Mouse (Mus musculus): ENCODE results near the gene Car8. TPM values are rescaled to one million over a fixed set of nuclear protein-coding genes. Genes with fewer than 3 reads are reported as not detected.
A peak's percentile ranks its signal among the peaks of the same experiment; 100 is the strongest.

The Car8 gene
- polyA plus RNA-seq (2015; fragmentation: Nextera tagmentation; extraction: Ambion mirVana): 5.4 and 7.5 TPM in 2 replicates

DNA sequence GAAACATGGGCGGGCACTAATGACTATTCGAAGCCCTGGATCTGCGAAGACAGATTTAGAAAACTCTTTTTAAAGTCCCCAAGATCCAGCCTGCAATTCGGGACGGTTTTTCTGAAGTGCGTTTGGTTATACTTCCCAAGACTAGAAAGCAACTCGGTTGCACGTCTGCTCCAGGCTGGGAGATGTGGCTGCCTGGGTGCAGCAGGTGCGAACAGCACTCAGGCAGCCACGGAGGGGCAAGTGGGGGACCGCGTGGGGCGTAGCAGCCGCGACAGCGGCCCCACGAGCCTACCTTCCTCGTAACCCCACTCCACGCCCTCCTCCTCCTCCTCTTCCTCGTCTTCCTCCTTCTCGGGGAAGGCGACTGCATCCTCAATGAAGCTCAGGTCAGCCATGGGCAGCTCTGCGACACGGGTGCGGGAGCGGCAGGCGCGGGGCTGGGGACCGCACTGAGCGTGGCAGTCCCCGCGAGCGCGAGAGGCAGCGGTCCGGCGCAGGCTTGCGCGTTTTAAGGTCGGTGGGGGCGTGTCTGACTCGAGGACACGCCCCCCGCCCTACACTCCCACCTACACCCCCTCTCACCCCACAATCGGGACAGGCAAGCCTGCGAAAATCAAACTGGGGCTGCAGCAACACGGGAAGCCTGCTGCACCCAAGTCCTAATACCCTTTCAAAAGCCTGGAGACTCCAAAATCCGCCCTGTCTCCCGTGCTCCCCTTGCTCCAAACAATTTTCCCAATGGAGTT lies at the start of gene Car8:
TSS of gene Car8 (minus strand) at position 482 of the 746 bp plus-strand sequence.
- ATAC-seq (ENCODE audit: insufficient read depth): peak; percentile 77
- peak within 1 kb of the TSS; percentile 39; the same call in 1 of the 2 replicates for H3K9ac ChIP-seq
- H3K4me2 ChIP-seq: peak within 1 kb of the TSS; percentile 66
- WGBS (ENCODE audit: insufficient replicate concordance): 2% methylated on average over 49 of the region's 49 CpGs
- H3K27me3 ChIP-seq: peaks cover 18% of the 10 kb centered on the region
- peak within 1 kb of the TSS; percentile 51; the same call in 1 of the 2 replicates for H3K27ac ChIP-seq (replicated peaks)
- H3K4me1 ChIP-seq (replicated peaks): no peaks in the 10 kb centered on the region
- no peaks in the 10 kb centered on the region for H3K36me3 ChIP-seq (replicated peaks)
- no peaks in the 10 kb centered on the region for H3K9me3 ChIP-seq (replicated peaks)
- peak within 1 kb of the TSS; percentile 56 for H3K4me3 ChIP-seq (replicated peaks)

DNA sequence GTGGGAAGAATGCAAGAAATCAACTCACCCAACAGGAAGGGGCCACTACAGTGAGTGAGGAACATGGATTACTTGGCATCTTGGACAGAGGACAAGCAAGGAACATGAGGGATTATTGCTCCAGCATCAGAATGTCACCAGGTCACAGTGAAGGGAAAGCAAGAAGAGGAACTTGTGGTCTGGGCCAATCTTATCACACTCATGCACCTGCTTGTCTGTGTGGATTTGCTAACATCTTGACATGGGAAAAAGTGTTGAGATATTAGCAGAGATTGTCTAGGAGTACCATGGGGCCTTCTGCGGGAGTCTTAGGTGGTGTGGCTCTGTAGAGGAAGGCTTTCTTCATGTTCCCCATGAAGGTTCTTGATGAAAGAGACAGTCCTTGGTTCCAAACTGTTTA lies 46.1 kb upstream of the Car8 start:
- H3K4me1 ChIP-seq (replicated peaks): no peaks in the 10 kb centered on the region
- no peak overlapping the region for H3K27ac ChIP-seq (replicated peaks)
- H3K4me3 ChIP-seq (replicated peaks): no peak overlapping the region
- no peak for ATAC-seq (ENCODE audit: insufficient read depth)
- no peaks in the 10 kb centered on the region for H3K36me3 ChIP-seq (replicated peaks)
- WGBS (ENCODE audit: insufficient replicate concordance): 15% methylated on average over 1 of the region's 1 CpGs
- H3K4me2 ChIP-seq: no peak overlapping the region
- H3K9me3 ChIP-seq (replicated peaks): no peaks in the 10 kb centered on the region
- H3K9ac ChIP-seq: no peak overlapping the region
- H3K27me3 ChIP-seq: no peaks in the 10 kb centered on the region

DNA sequence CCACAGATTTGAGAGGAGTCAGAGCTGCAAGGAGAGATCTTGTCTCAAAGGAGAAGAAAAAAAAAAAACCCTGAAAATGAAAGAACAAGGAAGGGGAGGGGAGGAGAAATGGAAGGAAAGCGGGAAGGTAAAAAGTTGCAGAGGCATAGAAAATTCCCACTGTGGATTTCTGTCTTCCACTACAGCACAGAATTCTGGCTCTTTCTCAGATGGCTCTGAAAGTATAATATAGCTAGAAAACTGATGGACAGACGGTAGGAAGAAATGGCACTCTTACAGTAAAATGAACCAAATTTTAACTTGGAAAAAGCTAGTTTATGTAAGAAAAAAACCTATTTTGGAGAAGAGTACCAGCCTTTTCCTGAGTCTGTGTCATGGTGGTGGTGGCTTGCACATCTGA lies 39.3 kb upstream of the Car8 start:
- 67% methylated on average over 2 of the region's 2 CpGs for WGBS (ENCODE audit: insufficient replicate concordance)
- Histone ChIP-seq H3K4me3 (replicated peaks) (no peak overlapping the region), H3K9me3 (replicated peaks) (no peaks in the 10 kb centered on the region), H3K27me3 (no peaks in the 10 kb centered on the region), H3K4me2 (no peak overlapping the region), H3K9ac (no peak overlapping the region), H3K36me3 (replicated peaks) (no peaks in the 10 kb centered on the region), H3K4me1 (replicated peaks) (no peaks in the 10 kb centered on the region), H3K27ac (replicated peaks) (no peak overlapping the region)
- no peak for ATAC-seq (ENCODE audit: insufficient read depth)

DNA sequence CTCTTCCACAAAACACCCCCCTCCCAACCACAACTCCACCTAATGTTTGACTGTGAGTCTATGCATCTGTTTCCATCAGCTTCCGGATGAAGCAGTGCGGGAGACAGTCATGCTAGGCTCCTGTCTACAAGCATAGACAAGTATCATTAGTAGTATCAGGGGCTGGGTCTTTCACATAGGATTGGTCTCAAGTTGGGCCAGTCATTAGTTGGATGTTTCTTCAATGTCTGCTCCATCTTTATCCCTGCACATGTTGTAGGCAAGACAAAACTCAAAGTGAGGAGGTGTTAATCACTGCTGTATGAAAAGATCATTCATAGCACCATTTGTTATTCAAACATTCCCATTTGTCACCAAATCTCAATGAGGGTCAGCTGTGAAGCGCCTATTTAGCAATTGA lies 11.0 kb upstream of the Car8 start:
- WGBS (ENCODE audit: insufficient replicate concordance): 68% methylated on average over 3 of the region's 3 CpGs
- ATAC-seq (ENCODE audit: insufficient read depth): no peak
- H3K9ac ChIP-seq: no peak overlapping the region
- H3K36me3 ChIP-seq (replicated peaks): no peaks in the 10 kb centered on the region
- no peaks in the 10 kb centered on the region for H3K4me1 ChIP-seq (replicated peaks)
- no peak overlapping the region for H3K27ac ChIP-seq (replicated peaks)
- no peaks in the 10 kb centered on the region for H3K27me3 ChIP-seq
- H3K4me3 ChIP-seq (replicated peaks): no peak overlapping the region
- no peak overlapping the region for H3K4me2 ChIP-seq
- H3K9me3 ChIP-seq (replicated peaks): no peaks in the 10 kb centered on the region

DNA sequence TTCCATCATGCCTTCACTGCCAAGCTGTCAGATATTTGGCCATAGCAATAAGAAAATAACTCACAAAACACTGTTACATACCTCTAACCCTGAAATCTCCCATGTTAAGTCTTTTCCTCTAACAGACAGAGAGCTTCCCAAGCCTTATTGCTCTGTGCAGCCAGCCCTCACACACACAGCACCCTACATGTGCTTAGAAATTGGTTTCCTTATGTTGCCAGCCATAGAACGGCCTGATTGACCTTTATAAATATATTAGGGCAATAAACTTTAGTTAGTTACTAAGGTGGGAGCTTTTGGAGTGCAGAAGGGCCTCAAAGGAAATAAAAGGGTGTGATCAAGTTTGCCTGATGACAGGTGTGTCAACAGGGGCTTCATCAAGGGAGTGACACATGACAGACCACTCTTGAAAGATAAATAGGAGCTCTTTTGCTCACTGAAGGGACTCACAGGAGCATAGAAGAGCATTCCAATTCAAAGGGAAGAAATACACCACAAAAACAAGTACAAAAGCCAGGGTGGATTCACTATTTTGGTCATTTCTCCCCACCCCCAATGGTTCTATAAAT lies 6.7 kb upstream of the Car8 start:
- no peak overlapping the region for H3K27ac ChIP-seq (replicated peaks)
- H3K9ac ChIP-seq: no peak overlapping the region
- WGBS (ENCODE audit: insufficient replicate concordance): 41% methylated on average over 1 of the region's 1 CpGs
- H3K36me3 ChIP-seq (replicated peaks): no peaks in the 10 kb centered on the region
- H3K4me3 ChIP-seq (replicated peaks): no peak overlapping the region
- no peak overlapping the region for H3K4me2 ChIP-seq
- no peak for ATAC-seq (ENCODE audit: insufficient read depth)
- H3K27me3 ChIP-seq: no peaks in the 10 kb centered on the region
- H3K4me1 ChIP-seq (replicated peaks): no peaks in the 10 kb centered on the region
- no peaks in the 10 kb centered on the region for H3K9me3 ChIP-seq (replicated peaks)

- H3K9ac ChIP-seq: no peak overlapping the region
- no peaks in the 10 kb centered on the region for H3K36me3 ChIP-seq (replicated peaks)
- no peak overlapping the region for H3K27ac ChIP-seq (replicated peaks)
- WGBS (ENCODE audit: insufficient replicate concordance): 50% methylated on average over 3 of the region's 3 CpGs
- ATAC-seq (ENCODE audit: insufficient read depth): no peak
- no peak overlapping the region for H3K4me2 ChIP-seq
- H3K4me1 ChIP-seq (replicated peaks): no peaks in the 10 kb centered on the region
- H3K9me3 ChIP-seq (replicated peaks): no peaks in the 10 kb centered on the region
- H3K27me3 ChIP-seq: no peaks in the 10 kb centered on the region
- H3K4me3 ChIP-seq (replicated peaks): no peak overlapping the region
Measured at GRCm38 (mm10) chr4:8245062-8245461, 6.2 kb upstream of the Car8 start.

- H3K27me3 ChIP-seq: peaks cover 18% of the 10 kb centered on the region
- peak overlapping the region; percentile 66; the same call in 1 of the 2 replicates for H3K4me2 ChIP-seq
- H3K9ac ChIP-seq: no peak overlapping the region
- peak; percentile 76 for ATAC-seq (ENCODE audit: insufficient read depth)
- no peaks in the 10 kb centered on the region for H3K36me3 ChIP-seq (replicated peaks)
- no peak overlapping the region for H3K4me3 ChIP-seq (replicated peaks)
- no peaks in the 10 kb centered on the region for H3K9me3 ChIP-seq (replicated peaks)
- peak overlapping the region; percentile 51; the same call in 1 of the 2 replicates for H3K27ac ChIP-seq (replicated peaks)
- H3K4me1 ChIP-seq (replicated peaks): no peaks in the 10 kb centered on the region
- 60% methylated on average over 11 of the region's 11 CpGs for WGBS (ENCODE audit: insufficient replicate concordance)
Measured at GRCm38 (mm10) chr4:8239699-8240098, 858 bp upstream of the Car8 start.

DNA sequence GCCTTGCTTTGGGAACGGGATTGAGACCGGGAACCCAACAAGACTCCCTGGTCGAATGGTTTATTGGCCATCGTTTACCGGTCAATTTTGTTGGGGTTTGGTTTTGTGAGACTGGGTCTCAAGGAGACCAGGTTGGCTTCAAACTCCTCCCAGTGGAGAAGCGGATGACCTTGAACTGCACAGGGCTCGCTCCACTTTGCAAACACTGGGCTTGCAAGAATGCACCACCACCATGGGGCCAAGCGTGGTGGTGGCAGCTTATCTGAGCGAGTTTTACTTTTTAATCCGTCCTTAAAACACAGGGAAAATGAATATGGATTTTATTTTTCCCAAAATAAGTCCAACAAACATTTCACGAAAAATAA lies 447 bp upstream of the Car8 start:
- Histone ChIP-seq H3K4me3 (replicated peaks) (peak overlapping the region; percentile 56), H3K9ac (no peak overlapping the region), H3K27me3 (peaks cover 18% of the 10 kb centered on the region), H3K27ac (replicated peaks) (peak overlapping the region; percentile 51; the same call in 1 of the 2 replicates), H3K9me3 (replicated peaks) (no peaks in the 10 kb centered on the region), H3K4me1 (replicated peaks) (no peaks in the 10 kb centered on the region), H3K4me2 (peak overlapping the region; percentile 66), H3K36me3 (replicated peaks) (no peaks in the 10 kb centered on the region)
- ATAC-seq (ENCODE audit: insufficient read depth): peak; percentile 54; the same call in 1 of the 2 replicates
- 23% methylated on average over 11 of the region's 11 CpGs for WGBS (ENCODE audit: insufficient replicate concordance)

GRCm38 (mm10) chr4:8232393-8233111 lies 6.3 kb downstream of the Car8 start:
- no peak overlapping the region for H3K4me2 ChIP-seq
- H3K27me3 ChIP-seq: peaks cover 2% of the 10 kb centered on the region; the same call in 1 of the 2 replicates
- no peaks in the 10 kb centered on the region for H3K4me1 ChIP-seq (replicated peaks)
- H3K9me3 ChIP-seq (replicated peaks): no peaks in the 10 kb centered on the region
- no peak overlapping the region for H3K27ac ChIP-seq (replicated peaks)
- no peak overlapping the region for H3K4me3 ChIP-seq (replicated peaks)
- no peaks in the 10 kb centered on the region for H3K36me3 ChIP-seq (replicated peaks)
- no peak overlapping the region for H3K9ac ChIP-seq
- no peak for ATAC-seq (ENCODE audit: insufficient read depth)
- 22% methylated on average over 12 of the region's 12 CpGs for WGBS (ENCODE audit: insufficient replicate concordance)

DNA sequence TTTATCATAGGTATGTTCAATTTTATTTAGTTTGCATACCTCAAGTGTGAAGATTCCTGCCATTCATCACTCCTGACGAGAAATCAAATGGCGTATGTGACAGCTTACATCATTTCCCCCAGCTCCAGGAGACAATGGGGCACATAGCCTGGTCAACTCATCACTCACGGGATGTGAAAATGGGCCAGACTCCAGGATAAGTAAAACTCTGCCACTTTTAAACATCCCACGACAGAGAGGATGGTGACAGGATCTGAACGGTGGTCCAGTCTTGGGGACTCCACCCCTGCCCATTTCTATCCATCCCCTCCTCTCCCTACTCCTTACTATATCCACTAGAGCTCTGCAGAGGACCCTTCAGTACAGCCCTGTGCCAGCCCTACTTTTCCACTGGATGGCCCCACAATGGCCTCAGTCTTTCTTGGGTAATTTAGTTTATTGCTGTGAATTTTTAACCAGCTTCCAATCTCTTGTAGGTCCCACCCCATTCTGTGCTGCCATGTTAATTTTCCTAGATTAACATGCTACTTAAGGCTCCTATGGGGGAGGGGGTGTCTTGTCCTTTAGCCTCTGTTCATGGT lies 7.5 kb downstream of the Car8 start:
- Histone ChIP-seq H3K27me3 (no peaks in the 10 kb centered on the region), H3K36me3 (replicated peaks) (no peaks in the 10 kb centered on the region), H3K4me1 (replicated peaks) (no peaks in the 10 kb centered on the region), H3K4me2 (no peak overlapping the region), H3K27ac (replicated peaks) (no peak overlapping the region), H3K4me3 (replicated peaks) (no peak overlapping the region), H3K9me3 (replicated peaks) (no peaks in the 10 kb centered on the region), H3K9ac (no peak overlapping the region)
- no peak for ATAC-seq (ENCODE audit: insufficient read depth)
- WGBS (ENCODE audit: insufficient replicate concordance): 67% methylated on average over 5 of the region's 5 CpGs

Measured in liver, embryonic 15.5 days (tissue).